Mouse (Mus musculus): ENCODE data around the gene Chsy1.

Chsy1 gene

GRCm38 (mm10) chr7:66218193-66219014, 109.1 kb downstream of the Chsy1 start:
- no peak for DNase-seq

DNA sequence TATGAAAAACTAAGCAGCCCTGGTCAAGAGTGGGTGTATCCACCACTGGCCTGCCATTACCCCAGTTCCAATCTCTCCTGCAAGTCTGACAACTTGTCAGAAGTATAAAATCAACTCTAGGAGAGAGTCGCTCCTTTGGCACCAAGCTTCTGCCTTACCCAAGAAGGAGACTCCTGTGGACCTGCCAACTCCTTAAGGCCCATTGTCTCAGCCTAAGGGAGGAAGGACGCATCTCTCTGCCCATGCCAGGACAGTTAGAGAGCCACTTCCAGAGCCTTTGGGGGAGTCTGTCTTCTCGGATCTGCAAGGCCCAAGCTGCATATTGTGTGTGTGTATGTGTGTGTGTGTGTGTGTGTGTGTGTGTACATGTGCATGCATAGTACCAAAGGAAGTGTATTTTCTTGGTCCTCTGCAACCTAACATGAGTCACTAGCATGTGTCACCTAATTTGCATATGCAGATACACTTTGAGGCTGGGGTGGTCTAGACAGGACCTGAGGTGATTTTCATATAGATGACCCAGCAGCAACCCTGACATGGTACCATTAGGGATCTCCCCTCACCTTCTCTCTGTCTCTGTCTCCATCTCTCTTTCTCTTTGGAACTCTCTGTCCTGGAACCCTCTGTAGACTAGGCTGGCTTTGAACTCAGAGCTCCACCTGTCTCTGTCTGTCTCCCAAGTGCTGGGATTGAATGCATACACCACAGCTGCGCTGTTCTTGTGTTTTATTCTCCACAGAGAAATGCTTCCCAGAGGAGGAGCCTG, 109.9 kb downstream of the Chsy1 start:
- no peak for DNase-seq

GRCm38 (mm10) chr7:66219794-66220227, 110.5 kb downstream of the Chsy1 start:
- DNase-seq: no peak

- DNase-seq: no peak
These were observed 113.3 kb downstream of the Chsy1 start for GRCm38 (mm10) chr7:66222621-66223091.
